Mouse (Mus musculus): ENCODE measurements at regions not wholly inside any gene's neighbourhood (a gene's known extent, or its start where the extent isn't known, plus 50 kb on each side); places are given as distances from the start of the nearest gene placed in this dataset.

DNA sequence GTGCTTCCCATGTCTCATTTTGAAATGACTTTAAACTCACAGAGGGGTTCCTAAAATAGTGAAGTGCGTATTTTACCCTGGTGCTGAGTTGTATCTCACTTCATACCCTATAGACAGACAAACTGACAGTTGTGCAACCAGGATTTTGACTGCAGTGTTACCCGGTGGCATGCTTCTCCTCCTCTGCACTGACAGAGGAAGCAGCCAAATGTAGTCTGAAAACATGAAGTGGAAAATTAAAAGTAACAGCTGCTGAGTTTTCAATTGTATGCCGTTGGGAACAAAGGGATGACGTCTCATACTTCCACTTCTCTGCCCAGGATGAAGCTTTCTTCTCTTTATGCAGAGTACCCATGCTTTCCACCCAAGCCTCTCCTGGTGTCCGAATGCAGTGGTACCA is 155.0 kb downstream of the Wdr11 start:
- no peak for TF ChIP-seq MAX (IDR thresholded peaks at IDR 0.05)
- TF ChIP-seq CEBPB (IDR thresholded peaks at IDR 0.05; ENCODE audit: low read depth), result no peak
- no peak overlapping the region for H3ac ChIP-seq (ENCODE audit: control insufficient read depth, insufficient read length, low read depth)
- H3K4me3 ChIP-seq (ENCODE audit: insufficient read depth, poor library complexity, severe bottlenecking), result no peak overlapping the region
- H3K36me3 ChIP-seq (ENCODE audit: control insufficient read depth, insufficient read depth), result no peaks in the 10 kb centered on the region
- H3K27me3 ChIP-seq (ENCODE audit: control insufficient read depth, insufficient read depth, insufficient read length), result no peaks in the 10 kb centered on the region
- H3K79me2 ChIP-seq (ENCODE audit: control insufficient read depth, insufficient read depth), result no peaks in the 10 kb centered on the region
- no peaks in the 10 kb centered on the region for H3K79me3 ChIP-seq (ENCODE audit: low read depth)

DNA sequence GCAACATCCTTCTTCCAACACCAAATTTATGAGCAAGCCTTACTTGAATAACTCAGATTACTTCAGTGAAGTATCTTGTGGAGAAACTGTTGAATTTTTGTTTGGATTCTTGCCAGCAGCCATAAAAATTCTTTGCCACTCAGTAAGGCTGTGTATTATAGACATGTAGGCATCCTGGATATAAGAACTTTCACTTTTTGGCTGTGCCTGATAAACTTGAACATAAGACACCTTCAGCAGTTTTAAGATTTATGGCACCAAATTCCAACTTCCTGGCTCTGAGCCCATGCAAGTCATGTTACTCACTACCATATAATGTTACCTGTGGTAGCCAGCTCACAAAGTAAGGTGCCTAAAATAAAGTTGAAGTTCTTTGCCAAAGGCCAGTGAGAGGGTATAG is 159.3 kb downstream of the Wdr11 start:
- Histone ChIP-seq H3K79me2 (ENCODE audit: control insufficient read depth, insufficient read depth) (no peaks in the 10 kb centered on the region), H3K79me3 (ENCODE audit: low read depth) (no peaks in the 10 kb centered on the region), H3ac (ENCODE audit: control insufficient read depth, insufficient read length, low read depth) (no peak overlapping the region), H3K36me3 (ENCODE audit: control insufficient read depth, insufficient read depth) (no peaks in the 10 kb centered on the region), H3K27me3 (ENCODE audit: control insufficient read depth, insufficient read depth, insufficient read length) (no peaks in the 10 kb centered on the region), H3K4me3 (ENCODE audit: insufficient read depth, poor library complexity, severe bottlenecking) (no peak overlapping the region)
- TF ChIP-seq USF1 (IDR thresholded peaks at IDR 0.05; ENCODE audit: low read depth), result no peak
- no peak for TF ChIP-seq MYOG (IDR thresholded peaks at IDR 0.05; ENCODE audit: control insufficient read depth, extremely low read depth, insufficient read length)
- TF ChIP-seq FOSL1 (IDR thresholded peaks at IDR 0.05; ENCODE audit: insufficient read depth, low read length, poor library complexity, severe bottlenecking), result no peak
- TF ChIP-seq MAX (IDR thresholded peaks at IDR 0.05), result no peak
- no peak for TF ChIP-seq CEBPB (IDR thresholded peaks at IDR 0.05; ENCODE audit: low read depth)
- no peak for TF ChIP-seq CTCF (IDR thresholded peaks at IDR 0.05; ENCODE audit: control insufficient read depth, insufficient read depth, insufficient read length)
- TF ChIP-seq MYOD1 (IDR thresholded peaks at IDR 0.05; ENCODE audit: control insufficient read depth, insufficient read length, low read depth), result no peak

DNA sequence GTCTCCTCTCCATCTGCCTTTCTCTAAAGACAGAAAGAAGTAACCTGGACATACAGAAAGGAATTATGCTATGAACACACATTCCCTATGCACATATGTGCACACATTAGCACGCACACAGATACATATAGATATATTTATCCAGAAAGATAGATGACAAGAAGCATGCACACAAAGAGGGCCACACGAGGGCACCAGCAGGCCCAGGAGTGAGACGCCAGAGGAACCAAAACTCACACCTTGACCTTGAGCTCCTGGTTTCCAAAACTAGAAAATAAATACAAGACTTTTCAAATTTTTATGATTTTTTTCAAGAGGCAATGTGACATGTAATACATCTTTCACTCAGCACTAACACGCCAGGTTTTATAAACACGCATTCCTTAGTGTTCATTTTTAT is 163.1 kb downstream of the Wdr11 start:
- Histone ChIP-seq H3ac (ENCODE audit: control insufficient read depth, insufficient read length, low read depth) (no peak overlapping the region), H3K79me3 (ENCODE audit: low read depth) (no peaks in the 10 kb centered on the region), H3K27me3 (ENCODE audit: control insufficient read depth, insufficient read depth, insufficient read length) (no peaks in the 10 kb centered on the region), H3K79me2 (ENCODE audit: control insufficient read depth, insufficient read depth) (no peaks in the 10 kb centered on the region), H3K36me3 (ENCODE audit: control insufficient read depth, insufficient read depth) (no peaks in the 10 kb centered on the region), H3K4me3 (ENCODE audit: insufficient read depth, poor library complexity, severe bottlenecking) (no peak overlapping the region)
- TF ChIP-seq USF1 (IDR thresholded peaks at IDR 0.05; ENCODE audit: low read depth) (no peak), CEBPB (IDR thresholded peaks at IDR 0.05; ENCODE audit: low read depth) (no peak), MYOD1 (IDR thresholded peaks at IDR 0.05; ENCODE audit: control insufficient read depth, insufficient read length, low read depth) (no peak), MYOG (IDR thresholded peaks at IDR 0.05; ENCODE audit: control insufficient read depth, extremely low read depth, insufficient read length) (no peak), MAX (IDR thresholded peaks at IDR 0.05) (no peak), FOSL1 (IDR thresholded peaks at IDR 0.05; ENCODE audit: insufficient read depth, low read length, poor library complexity, severe bottlenecking) (no peak), CTCF (IDR thresholded peaks at IDR 0.05; ENCODE audit: control insufficient read depth, insufficient read depth, insufficient read length) (no peak)

DNA sequence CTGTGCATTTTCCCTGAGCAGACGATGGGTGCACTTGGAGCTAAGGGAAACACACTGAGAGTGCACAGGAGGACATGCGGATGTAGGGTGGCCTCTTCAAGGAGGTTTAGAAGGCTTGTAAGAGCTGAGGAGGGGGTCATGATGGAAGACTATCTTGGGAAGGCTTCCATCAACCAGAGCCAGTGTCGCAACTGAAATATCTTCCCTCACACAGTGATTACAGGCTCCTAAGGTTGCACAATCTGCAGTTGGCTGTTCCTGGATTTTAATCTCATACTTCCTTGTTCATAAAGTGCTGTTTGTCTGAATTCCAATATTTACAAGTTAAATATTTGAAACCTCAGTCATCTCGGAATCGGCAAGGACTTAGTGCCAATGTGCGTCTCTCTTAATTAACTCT is 164.5 kb downstream of the Wdr11 start:
- no peaks in the 10 kb centered on the region for H3K79me3 ChIP-seq (ENCODE audit: low read depth)
- no peaks in the 10 kb centered on the region for H3K27me3 ChIP-seq (ENCODE audit: control insufficient read depth, insufficient read depth, insufficient read length)
- no peaks in the 10 kb centered on the region for H3K79me2 ChIP-seq (ENCODE audit: control insufficient read depth, insufficient read depth)
- H3K4me3 ChIP-seq (ENCODE audit: insufficient read depth, poor library complexity, severe bottlenecking), result no peak overlapping the region
- no peak overlapping the region for H3ac ChIP-seq (ENCODE audit: control insufficient read depth, insufficient read length, low read depth)
- TF ChIP-seq USF1 (IDR thresholded peaks at IDR 0.05; ENCODE audit: low read depth) (no peak), MYOD1 (IDR thresholded peaks at IDR 0.05; ENCODE audit: control insufficient read depth, insufficient read length, low read depth) (no peak), CTCF (IDR thresholded peaks at IDR 0.05; ENCODE audit: control insufficient read depth, insufficient read depth, insufficient read length) (no peak), MAX (IDR thresholded peaks at IDR 0.05) (no peak), CEBPB (IDR thresholded peaks at IDR 0.05; ENCODE audit: low read depth) (no peak)
- no peaks in the 10 kb centered on the region for H3K36me3 ChIP-seq (ENCODE audit: control insufficient read depth, insufficient read depth)

DNA sequence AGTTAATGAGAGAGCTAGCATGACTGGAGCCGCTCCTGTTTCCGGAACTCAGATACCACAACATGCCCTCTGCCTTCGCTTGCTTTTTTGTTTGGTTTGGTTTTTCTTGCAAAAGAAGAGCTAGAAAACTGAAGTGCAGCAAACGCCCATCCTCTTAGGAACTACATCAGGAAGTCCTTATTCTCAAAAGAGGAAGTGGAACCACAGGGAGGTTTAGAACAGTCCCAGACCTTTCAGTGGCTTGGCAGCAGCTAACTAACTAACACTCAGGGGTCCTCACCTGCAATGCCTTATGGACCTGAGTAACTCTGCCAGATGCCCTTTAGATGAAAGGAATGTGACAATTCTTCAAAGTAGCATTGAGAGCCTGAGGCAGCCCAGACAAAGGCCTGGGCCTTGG is 168.2 kb downstream of the Wdr11 start:
- no peak overlapping the region for H3ac ChIP-seq (ENCODE audit: control insufficient read depth, insufficient read length, low read depth)
- TF ChIP-seq CTCF (IDR thresholded peaks at IDR 0.05; ENCODE audit: control insufficient read depth, insufficient read depth, insufficient read length), result no peak
- no peak for TF ChIP-seq USF1 (IDR thresholded peaks at IDR 0.05; ENCODE audit: low read depth)
- TF ChIP-seq FOSL1 (IDR thresholded peaks at IDR 0.05; ENCODE audit: insufficient read depth, low read length, poor library complexity, severe bottlenecking), result no peak
- TF ChIP-seq MYOG (IDR thresholded peaks at IDR 0.05; ENCODE audit: control insufficient read depth, extremely low read depth, insufficient read length), result no peak
- H3K79me2 ChIP-seq (ENCODE audit: control insufficient read depth, insufficient read depth), result no peaks in the 10 kb centered on the region
- H3K79me3 ChIP-seq (ENCODE audit: low read depth), result no peaks in the 10 kb centered on the region
- no peak overlapping the region for H3K4me3 ChIP-seq (ENCODE audit: insufficient read depth, poor library complexity, severe bottlenecking)
- no peaks in the 10 kb centered on the region for H3K36me3 ChIP-seq (ENCODE audit: control insufficient read depth, insufficient read depth)
- no peaks in the 10 kb centered on the region for H3K27me3 ChIP-seq (ENCODE audit: control insufficient read depth, insufficient read depth, insufficient read length)

DNA sequence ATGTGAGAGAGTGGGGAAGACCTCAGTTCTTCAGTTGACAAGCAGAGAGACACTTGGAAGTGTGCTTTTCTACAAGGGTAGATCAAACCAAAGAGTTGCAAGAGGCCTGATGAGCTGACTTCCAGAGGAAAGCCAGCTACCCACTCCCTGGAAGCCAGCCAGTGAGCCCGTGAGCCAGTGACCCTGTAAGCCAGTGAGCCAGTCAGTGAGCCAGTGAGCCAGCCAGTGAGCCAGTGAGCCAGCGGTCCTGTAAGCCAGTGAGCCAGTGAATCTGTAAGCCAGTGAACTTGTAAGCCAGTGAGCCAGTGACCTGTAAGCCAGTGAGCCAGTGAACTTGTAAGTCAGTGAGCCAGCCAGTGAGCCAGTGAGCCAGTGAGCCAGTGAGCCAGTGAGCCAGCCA is 168.7 kb downstream of the Wdr11 start:
- TF ChIP-seq FOSL1 (IDR thresholded peaks at IDR 0.05; ENCODE audit: insufficient read depth, low read length, poor library complexity, severe bottlenecking), result no peak
- TF ChIP-seq CTCF (IDR thresholded peaks at IDR 0.05; ENCODE audit: control insufficient read depth, insufficient read depth, insufficient read length), result no peak
- no peak for TF ChIP-seq MYOD1 (IDR thresholded peaks at IDR 0.05; ENCODE audit: control insufficient read depth, insufficient read length, low read depth)
- TF ChIP-seq CEBPB (IDR thresholded peaks at IDR 0.05; ENCODE audit: low read depth), result no peak
- no peak for TF ChIP-seq MYOG (IDR thresholded peaks at IDR 0.05; ENCODE audit: control insufficient read depth, extremely low read depth, insufficient read length)
- TF ChIP-seq USF1 (IDR thresholded peaks at IDR 0.05; ENCODE audit: low read depth), result no peak
- TF ChIP-seq MAX (IDR thresholded peaks at IDR 0.05), result no peak
- Histone ChIP-seq H3K27me3 (ENCODE audit: control insufficient read depth, insufficient read depth, insufficient read length) (no peaks in the 10 kb centered on the region), H3K79me3 (ENCODE audit: low read depth) (no peaks in the 10 kb centered on the region), H3K4me3 (ENCODE audit: insufficient read depth, poor library complexity, severe bottlenecking) (no peak overlapping the region), H3K36me3 (ENCODE audit: control insufficient read depth, insufficient read depth) (no peaks in the 10 kb centered on the region), H3ac (ENCODE audit: control insufficient read depth, insufficient read length, low read depth) (no peak overlapping the region), H3K79me2 (ENCODE audit: control insufficient read depth, insufficient read depth) (no peaks in the 10 kb centered on the region)

Measured in C2C12 (cell line).